Mouse (Mus musculus) 3T3-L1 (cell line): ENCODE measurements around the gene Shmt2.

Experiments used
- DNase-seq: peaks from one replicate; pipeline ENCODE4 v3.0.0-alpha.2; 2015; ENCODE audit warnings: low read depth, low spot score

The Shmt2 gene

GRCm38 (mm10) chr10:127476541-127476940 is 45.7 kb downstream of the Shmt2 start:
- no peak for DNase-seq

- no peak for DNase-seq
Observed at GRCm38 (mm10) chr10:127475175-127475574, 47.1 kb downstream of the Shmt2 start.

- DNase-seq = no peak
Observed at GRCm38 (mm10) chr10:127472722-127473121, 49.5 kb downstream of the Shmt2 start.

GRCm38 (mm10) chr10:127471281-127471988 is 50.8 kb downstream of the Shmt2 start:
- no peak for DNase-seq
